Mouse (Mus musculus) hindbrain, postnatal 0 days (tissue): ENCODE measurements around the gene Strip1. TPM values are rescaled to one million over a fixed set of nuclear protein-coding genes. Genes with fewer than 3 reads are reported as not detected.

Source experiments
- ATAC-seq: fragments of 200-750 bp; cut with Nextera tagmentation; 2 replicates; pipeline ENCODE4 v1.8.0; 2017; ENCODE audit warnings: mild to moderate bottlenecking, moderate TSS enrichment, moderate library complexity
- DNase-seq: peaks from one replicate; pipeline ENCODE4 v3.0.0-alpha.2; 2015; ENCODE audit warnings: low spot score
- H3K27ac ChIP-seq: fragments of 300-500 bp; sonication (generic); 2 replicates; pipeline ENCODE4 v1.5.1; 2014; ENCODE audit warnings: mild to moderate bottlenecking
- H3K27me3 ChIP-seq: fragments of 300-500 bp; sonication (generic); 2 replicates; pipeline ENCODE4 v1.6.1; 2014; ENCODE audit warnings: low read length, mixed read lengths; ENCODE audit not compliant: insufficient read depth
- H3K36me3 ChIP-seq: fragments of 300-500 bp; sonication (generic); 2 replicates; pipeline ENCODE4 v1.6.1; 2014; ENCODE audit warnings: low read length, mixed read lengths; ENCODE audit not compliant: insufficient read depth
- H3K4me1 ChIP-seq: fragments of 300-500 bp; sonication (generic); 2 replicates; pipeline ENCODE4 v1.6.1; 2014; ENCODE audit warnings: antibody characterized with exemption, low read length, mixed read lengths; ENCODE audit not compliant: insufficient read depth
- H3K4me2 ChIP-seq: fragments of 300-500 bp; sonication (generic); 2 replicates; pipeline ENCODE4 v1.6.1; 2014; ENCODE audit warnings: low read depth, mild to moderate bottlenecking, low read length, moderate library complexity, mixed read lengths
- H3K4me3 ChIP-seq: fragments of 300-500 bp; sonication (generic); 2 replicates; pipeline ENCODE4 v1.5.1; 2014; ENCODE audit warnings: low read length
- H3K9ac ChIP-seq: fragments of 300-500 bp; sonication (generic); replicated peaks from 2 replicates; pipeline ENCODE4 v1.6.1; 2014; ENCODE audit warnings: mild to moderate bottlenecking, low read length, moderate library complexity, mixed read lengths
- H3K9me3 ChIP-seq: fragments of 300-500 bp; sonication (generic); 2 replicates; pipeline ENCODE4 v1.6.1; 2016; ENCODE audit warnings: low read length, mixed read lengths
- CTCF ChIP-seq: IDR thresholded peaks from 2 replicates; pipeline ENCODE4 v1.5.1; 2016; ENCODE audit warnings: antibody characterized with exemption, control low read depth, low read depth
- WGBS: fragments of 180-500 bp; shearing (Covaris S2); extraction: QIAGEN DNeasy Blood & Tissue Kit; methylation state at CpG from one replicate; pipeline ENCODE4 v1.1.7; 2014; 5-methylcytosine and 5-hydroxymethylcytosine counted together
- polyA plus RNA-seq: library from polyadenylated mRNA; unstranded; fragments of >200 nt; fragmentation: Nextera tagmentation; extraction: Ambion mirVana; gene quantifications from 2 replicates; pipeline ENCODE4 v1.2.1, GENCODE M21; 2015
- total RNA-seq: library from RNA; depleted of rRNA; stranded (reverse); fragments of >200 nt; gene quantifications from 2 replicates; pipeline ENCODE4 v1.2.3, GENCODE M21; 2014

Strip1 gene
- total and polyA plus RNA-seq, 2 experiments from 2014 or later, result 98.7 to 135 TPM

DNA sequence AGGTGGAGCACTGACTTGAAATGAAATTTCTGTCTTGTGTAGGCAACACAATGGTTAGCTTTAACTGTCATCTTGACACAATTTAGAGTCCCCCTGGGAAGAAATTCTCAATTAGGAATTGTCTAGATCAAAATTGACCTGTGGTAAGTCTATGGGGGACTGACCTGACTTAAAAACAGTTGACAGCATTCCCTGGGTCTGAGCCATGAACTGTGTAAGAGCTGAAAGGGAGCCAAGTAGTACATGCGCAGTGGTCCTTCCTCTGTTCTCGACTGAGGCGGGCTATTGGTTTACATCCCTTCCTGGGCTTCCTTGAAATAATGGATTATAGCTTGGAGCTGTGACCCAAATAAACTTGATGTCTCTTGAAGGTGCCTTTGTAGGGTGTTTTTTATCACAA, 15.5 kb upstream of the Strip1 start:
- no peak overlapping the region for H3K9ac ChIP-seq
- no peaks in the 10 kb centered on the region for H3K36me3 ChIP-seq
- no peaks in the 10 kb centered on the region for H3K9me3 ChIP-seq
- H3K27ac ChIP-seq, result no peak overlapping the region
- 71% methylated on average over 3 of the region's 3 CpGs for WGBS
- no peaks in the 10 kb centered on the region for H3K4me1 ChIP-seq
- ATAC-seq (no peak), DNase-seq (no peak)
- H3K4me2 ChIP-seq, result no peak overlapping the region
- no peak for TF ChIP-seq CTCF
- no peak overlapping the region for H3K4me3 ChIP-seq
- H3K27me3 ChIP-seq, result no peaks in the 10 kb centered on the region

GRCm38 (mm10) chr3:107637606-107638172, 6.2 kb upstream of the Strip1 start:
- Histone ChIP-seq H3K4me3 (no peak overlapping the region), H3K9ac (no peak overlapping the region), H3K36me3 (no peaks in the 10 kb centered on the region), H3K4me2 (no peak overlapping the region), H3K27ac (no peak overlapping the region), H3K4me1 (no peaks in the 10 kb centered on the region), H3K27me3 (no peaks in the 10 kb centered on the region), H3K9me3 (no peaks in the 10 kb centered on the region)
- no peak for TF ChIP-seq CTCF
- no peak for ATAC-seq
- no peak for DNase-seq
- 48% methylated on average over 5 of the region's 5 CpGs for WGBS

DNA sequence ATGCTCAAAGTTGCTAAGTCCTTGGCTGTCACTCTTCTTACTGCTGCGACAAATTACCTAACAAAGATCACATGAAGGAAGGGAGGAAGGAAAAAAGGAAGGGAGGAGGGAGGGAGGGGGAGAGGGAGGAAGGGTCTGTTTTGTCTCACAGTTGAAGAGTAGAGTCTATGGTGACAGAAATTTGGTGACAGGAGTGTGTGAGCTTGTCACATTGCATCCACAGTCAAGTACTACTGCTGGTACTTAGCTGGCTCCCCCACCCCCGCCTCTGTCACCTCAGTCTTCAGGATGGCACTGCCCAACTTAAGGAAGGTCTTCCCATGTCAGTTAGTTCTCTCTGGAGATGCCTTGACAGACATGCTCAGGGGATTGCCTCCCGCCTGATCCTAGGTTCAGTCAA, 4.7 kb upstream of the Strip1 start:
- Histone ChIP-seq H3K4me3 (no peak overlapping the region), H3K4me2 (no peak overlapping the region), H3K9me3 (no peaks in the 10 kb centered on the region), H3K36me3 (no peaks in the 10 kb centered on the region), H3K27ac (no peak overlapping the region), H3K4me1 (no peaks in the 10 kb centered on the region), H3K9ac (no peak overlapping the region), H3K27me3 (no peaks in the 10 kb centered on the region)
- no peak for ATAC-seq
- WGBS, result 73% methylated on average over 3 of the region's 3 CpGs
- TF ChIP-seq CTCF, result no peak
- DNase-seq, result no peak

GRCm38 (mm10) chr3:107635836-107636235, 4.3 kb upstream of the Strip1 start:
- no peak overlapping the region for H3K4me3 ChIP-seq
- no peaks in the 10 kb centered on the region for H3K36me3 ChIP-seq
- ATAC-seq, result no peak
- H3K9ac ChIP-seq, result no peak overlapping the region
- DNase-seq, result no peak
- 56% methylated on average over 8 of the region's 8 CpGs for WGBS
- H3K4me2 ChIP-seq, result no peak overlapping the region
- H3K27me3 ChIP-seq, result no peaks in the 10 kb centered on the region
- no peak overlapping the region for H3K27ac ChIP-seq
- no peaks in the 10 kb centered on the region for H3K4me1 ChIP-seq
- H3K9me3 ChIP-seq, result no peaks in the 10 kb centered on the region
- no peak for TF ChIP-seq CTCF

- no peak for TF ChIP-seq CTCF
- no peak for ATAC-seq
- Histone ChIP-seq H3K9ac (no peak overlapping the region), H3K9me3 (no peaks in the 10 kb centered on the region), H3K27ac (no peak overlapping the region), H3K4me1 (no peaks in the 10 kb centered on the region), H3K4me2 (no peak overlapping the region), H3K27me3 (no peaks in the 10 kb centered on the region), H3K36me3 (0 out of 2 replicates have a peak, but pooled peaks cover 1% of the 10 kb centered on the region), H3K4me3 (no peak overlapping the region)
- WGBS, result 92% methylated on average over 9 of the region's 9 CpGs
- no peak for DNase-seq
Measured at GRCm38 (mm10) chr3:107633906-107634305, 2.4 kb upstream of the Strip1 start.

- Histone ChIP-seq H3K27ac (no peak overlapping the region), H3K9ac (no peak overlapping the region), H3K27me3 (no peaks in the 10 kb centered on the region), H3K4me1 (no peaks in the 10 kb centered on the region), H3K36me3 (0 out of 2 replicates have a peak, but pooled peaks cover 6% of the 10 kb centered on the region), H3K4me2 (no peak overlapping the region), H3K4me3 (no peak overlapping the region), H3K9me3 (no peaks in the 10 kb centered on the region)
- ATAC-seq, result no peak
- no peak for TF ChIP-seq CTCF
- WGBS, result 92% methylated on average over 4 of the region's 4 CpGs
- no peak for DNase-seq
Measured at GRCm38 (mm10) chr3:107632786-107633185, 1.3 kb upstream of the Strip1 start.

- Histone ChIP-seq H3K4me3 (peak within 1 kb of the TSS; percentile 76), H3K36me3 (peaks cover 22% of the 10 kb centered on the region; the same call in 1 of the 2 replicates), H3K4me2 (peak within 1 kb of the TSS; percentile 80), H3K27me3 (no peaks in the 10 kb centered on the region), H3K9me3 (no peaks in the 10 kb centered on the region), H3K9ac (peak within 1 kb of the TSS; percentile 94), H3K27ac (peak within 1 kb of the TSS; percentile 98), H3K4me1 (no peaks in the 10 kb centered on the region)
- under 1% methylated on average over 47 of the region's 48 CpGs for WGBS
- ATAC-seq (peak; percentile 84), DNase-seq (peak; percentile 66)
- TF ChIP-seq CTCF, result no peak
Measured at GRCm38 (mm10) chr3:107630682-107631522, 592 bp downstream of the Strip1 start, which contains the start of gene Gm10961. Gm10961 (plus strand) TSS chr3:107631322.
